Mouse (Mus musculus): Measurements from ENCODE around the gene Bank1. TPM values are rescaled to one million over a fixed set of nuclear protein-coding genes. Genes with fewer than 3 reads are reported as not detected.

Gene Bank1
- polyA plus RNA-seq, 1 experiment from 2014 or later, result 0.19 TPM

DNA sequence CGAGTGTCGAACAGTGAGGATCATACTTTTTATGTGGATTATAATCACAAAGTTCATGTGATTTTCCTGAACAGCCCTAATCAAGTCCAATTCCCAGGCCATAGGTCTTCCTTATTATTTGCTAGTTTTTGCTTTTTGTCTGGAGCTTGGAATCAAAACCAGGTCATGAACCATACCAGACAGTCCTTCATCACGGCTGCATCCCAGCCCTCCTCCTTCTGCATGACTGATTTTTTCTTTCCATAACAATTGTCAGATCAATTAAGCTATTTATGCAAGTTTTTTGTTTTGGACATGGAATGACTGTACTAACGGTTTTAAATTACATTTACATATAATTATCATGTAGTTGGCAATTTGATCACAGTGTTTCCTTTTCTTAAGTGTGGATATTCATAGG is 315.2 kb downstream of the Bank1 start:
- Histone ChIP-seq H3K27ac (replicated peaks) (no peak overlapping the region), H3K9me3 (replicated peaks) (no peaks in the 10 kb centered on the region), H3K4me3 (no peak overlapping the region), H3K4me1 (no peaks in the 10 kb centered on the region; the same call in 1 of the 2 replicates), H3K27me3 (ENCODE audit: low read depth, poor library complexity, severe bottlenecking) (no peaks in the 10 kb centered on the region), H3K36me3 (no peaks in the 10 kb centered on the region)
- WGBS, result 88% methylated on average over 4 of the region's 4 CpGs
- no peak for DNase-seq (ENCODE audit: low spot score)

DNA sequence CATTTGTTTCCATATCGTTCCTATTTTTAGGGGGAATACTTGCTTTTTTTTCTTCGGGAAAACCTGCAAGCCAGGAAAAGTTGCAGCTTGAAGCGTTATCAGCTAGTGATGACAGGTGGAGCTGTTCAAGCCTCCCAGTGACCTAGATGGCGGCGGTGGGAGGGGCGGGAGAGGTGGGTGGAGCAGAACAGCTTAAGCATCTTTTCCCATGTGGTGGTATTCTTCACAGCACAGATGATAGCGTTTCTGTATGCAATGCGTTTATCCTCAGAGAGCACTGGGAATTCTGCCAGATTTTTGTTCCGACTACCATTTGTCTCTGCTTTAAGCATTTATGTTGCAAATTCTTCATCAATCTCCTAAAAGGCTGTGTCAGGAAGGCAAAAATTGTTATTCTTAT is 318.0 kb downstream of the Bank1 start:
- 38% methylated on average over 9 of the region's 9 CpGs for WGBS
- DNase-seq (ENCODE audit: low spot score), result no peak
- Histone ChIP-seq H3K27me3 (ENCODE audit: low read depth, poor library complexity, severe bottlenecking) (no peaks in the 10 kb centered on the region), H3K9me3 (replicated peaks) (no peaks in the 10 kb centered on the region), H3K27ac (replicated peaks) (no peak overlapping the region), H3K36me3 (no peaks in the 10 kb centered on the region), H3K4me3 (no peak overlapping the region), H3K4me1 (no peaks in the 10 kb centered on the region; the same call in 1 of the 2 replicates)

DNA sequence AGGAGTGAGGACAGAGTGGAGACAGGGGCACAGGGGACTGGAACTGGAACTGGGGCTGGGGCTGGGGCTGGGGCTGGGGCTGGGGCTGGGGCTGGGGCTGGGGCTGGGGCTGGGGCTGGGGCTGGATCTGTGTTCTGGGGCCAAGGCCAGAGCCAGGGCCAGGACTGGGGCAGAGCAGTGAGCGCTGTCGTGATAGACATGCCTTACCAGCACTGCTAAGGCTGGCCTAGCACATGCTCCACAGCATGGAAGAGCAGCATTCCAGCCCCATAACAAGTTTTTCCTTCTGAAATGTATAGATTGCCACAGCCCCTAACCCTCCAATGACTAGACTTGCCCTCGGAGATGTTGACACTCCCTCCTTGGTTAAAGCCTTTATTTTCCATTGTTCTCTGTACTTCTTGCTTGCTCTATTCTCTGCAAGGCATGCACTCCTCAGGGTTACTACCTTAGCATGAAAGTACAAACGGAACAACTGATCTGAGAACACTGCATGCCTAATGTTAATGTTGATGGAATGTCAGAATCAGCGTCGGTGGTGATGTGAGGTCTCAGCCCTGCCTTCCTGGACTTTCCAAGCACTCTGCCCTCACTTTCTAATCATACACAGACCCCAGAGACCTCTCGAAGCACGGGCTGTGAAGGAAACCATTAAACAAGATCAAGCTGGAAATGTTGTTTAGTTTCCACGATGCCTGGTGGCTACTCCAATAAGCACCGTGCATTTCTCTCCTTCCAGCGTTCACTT is 318.6 kb downstream of the Bank1 start:
- Histone ChIP-seq H3K27ac (replicated peaks) (no peak overlapping the region), H3K9me3 (replicated peaks) (no peaks in the 10 kb centered on the region), H3K4me1 (no peaks in the 10 kb centered on the region; the same call in 1 of the 2 replicates), H3K27me3 (ENCODE audit: low read depth, poor library complexity, severe bottlenecking) (no peaks in the 10 kb centered on the region), H3K4me3 (no peak overlapping the region), H3K36me3 (no peaks in the 10 kb centered on the region)
- WGBS, result 81% methylated on average over 11 of the region's 11 CpGs
- DNase-seq (ENCODE audit: low spot score), result no peak

All from midbrain, embryonic 10.5 days (tissue).